ENCODE assay signal across 21 mouse cellular contexts in genomic region chr8:110486020-110486419, GRCm38 (mm10).
DNase-seq lines count a peak whose midpoint lies in the region; ATAC-seq and TF ChIP-seq lines count a peak whose summit lies in the region.
"Had no signal": no experiment of that assay in that cellular context is flagged by ENCODE, and none has a peak within 500 bp of the region (broad histone marks: within the 10 kb centered on the region; RNA-seq: fewer than 3 reads in every experiment).

No protein-coding gene starts in this region.

- no peak for TF ChIP-seq EP300 in lung, postnatal 0 days (IDR thresholded peaks at IDR 0.05)

- H3K9me3 ChIP-seq in lung, postnatal 0 days (ENCODE audit: low read length): no peaks in the 10 kb centered on the region
- no peaks in the 10 kb centered on the region for H3K9me3 ChIP-seq in ES-E14 (ENCODE audit: control insufficient read depth, insufficient read depth, low read depth, low read length)
- H3K9me3 ChIP-seq: embryonic facial prominence, embryonic 13.5 days; forebrain, embryonic 15.5 days had no signal

- 61% methylated on average over 13 of the region's 13 CpGs for WGBS in lung, postnatal 0 days
- WGBS in lung, adult 2 months: 60% methylated on average over 13 of the region's 13 CpGs

- no peaks in the 10 kb centered on the region for H3K36me3 ChIP-seq in lung, postnatal 0 days (ENCODE audit: insufficient read depth, low read length)
- no peaks in the 10 kb centered on the region for H3K36me3 ChIP-seq in ES-E14 (ENCODE audit: control insufficient read depth, insufficient read depth, low read length, poor library complexity, severe bottlenecking)
- H3K36me3 ChIP-seq: embryonic facial prominence, embryonic 13.5 days; forebrain, embryonic 15.5 days; heart, embryonic 13.5 days had no signal

- no peak for TF ChIP-seq POLR2A in lung, adult 2 months (IDR thresholded peaks at IDR 0.05; ENCODE audit: borderline replicate concordance, extremely low read depth, low read depth, low read length)

- H3K4me1 ChIP-seq in lung, postnatal 0 days (ENCODE audit: insufficient read depth, low read depth, low read length): no peaks in the 10 kb centered on the region
- no peaks in the 10 kb centered on the region for H3K4me1 ChIP-seq in lung, adult 2 months (ENCODE audit: control insufficient read depth, insufficient read depth, low read length)
- no peaks in the 10 kb centered on the region; a peak in 1 of 4 replicates for H3K4me1 ChIP-seq in ES-E14 (ENCODE audit: control insufficient read depth in 2 of 2, insufficient read depth in 2 of 2, low read length in 2 of 2, poor library complexity in 1 of 2)
- H3K4me1 ChIP-seq: heart, embryonic 13.5 days had no signal

- no peak overlapping the region for H3K4me3 ChIP-seq in lung, postnatal 0 days (ENCODE audit: low read depth, low read length)
- no peak overlapping the region for H3K4me3 ChIP-seq in lung, adult 2 months (replicated peaks; ENCODE audit: extremely low read depth, low read depth, low read length)
- H3K4me3 ChIP-seq in ES-E14 (ENCODE audit: insufficient read depth in 1 of 2, low read depth in 1 of 2, low read length in 2 of 2, poor library complexity in 1 of 2, severe bottlenecking in 1 of 2): 0 out of 4 replicates have a peak overlapping the region, but pooled peaks have one; percentile 20 to 23
- H3K4me3 ChIP-seq: embryonic facial prominence, embryonic 13.5 days; forebrain, embryonic 15.5 days; heart, embryonic 13.5 days had no signal

- H3K27ac ChIP-seq in lung, postnatal 0 days (ENCODE audit: low read length): no peak overlapping the region
- no peak overlapping the region for H3K27ac ChIP-seq in ES-E14 (ENCODE audit: insufficient read depth, low read depth, low read length, poor library complexity, severe bottlenecking)
- H3K27ac ChIP-seq: embryonic facial prominence, embryonic 13.5 days; forebrain, embryonic 15.5 days; heart, embryonic 13.5 days had no signal

- no peaks in the 10 kb centered on the region for H3K27me3 ChIP-seq in lung, postnatal 0 days (replicated peaks; ENCODE audit: insufficient read depth, low read length)
- H3K27me3 ChIP-seq: forebrain, embryonic 15.5 days; heart, embryonic 13.5 days had no signal

- in situ Hi-C loops in ES-E14 (cut with MboI; ENCODE audit: low sequenced_read_pairs in 2 of 2, unreplicated experiment in 2 of 2): loop anchor here in 1 of 2 experiments (5.0 kb wide), 1 partner anchor 61 kb away; no protein-coding TSS in a partner anchor

- TF ChIP-seq CTCF in lung, postnatal 0 days (IDR thresholded peaks at IDR 0.05): no peak
- TF ChIP-seq CTCF in lung, adult 2 months (IDR thresholded peaks at IDR 0.05; ENCODE audit: insufficient read depth, low read length): no peak

- ATAC-seq in lung, postnatal 0 days: peak; percentile 38
- ATAC-seq: activated CD4-positive, CD25-positive, alpha-beta regulatory T cell, adult 4 months; CD4-positive, CD25-positive, alpha-beta regulatory T cell, adult 4 months; forebrain, embryonic 15.5 days; hindbrain, embryonic 16.5 days; inflammation-experienced regulatory T-cells, adult 6 months; Patski had no signal

- H3K9ac ChIP-seq in lung, postnatal 0 days (replicated peaks; ENCODE audit: low read depth): no peak overlapping the region
- no peak overlapping the region for H3K9ac ChIP-seq in ES-E14 (ENCODE audit: insufficient read depth, low read depth, low read length, poor library complexity, severe bottlenecking)
- H3K9ac ChIP-seq: embryonic facial prominence, embryonic 13.5 days; forebrain, embryonic 15.5 days; heart, embryonic 13.5 days had no signal

- DNase-seq in gastrocnemius, postnatal 10 days: peak; percentile 29
- DNase-seq in gastrocnemius, postnatal 36 days: no peak
- DNase-seq in lung, postnatal 0 days (ENCODE audit: low spot score): peak; percentile 23
- no peak for DNase-seq in lung, adult 2 months
- no peak for DNase-seq in ES-E14 (ENCODE audit: low read depth, low spot score)
- DNase-seq in left cerebral cortex, adult 11 months (ENCODE audit: low spot score): no peak
- DNase-seq: adrenal gland, postnatal 14 days; cerebellum, adult 11-12 months; cerebellum, adult 9-10 months; cerebellum, postnatal 25 days; gastrocnemius, postnatal 25 days; heart, adult 11 months; heart, postnatal 36 days had no signal

- no peak overlapping the region for H3K4me2 ChIP-seq in lung, postnatal 0 days (replicated peaks; ENCODE audit: low read depth, low read length)
- H3K4me2 ChIP-seq: embryonic facial prominence, embryonic 13.5 days; forebrain, embryonic 15.5 days; heart, embryonic 13.5 days had no signal

- intact Hi-C loops in gastrocnemius, postnatal 36 days (cut with DNase I): no loop called here

TF ChIP-seq in ES-E14, 5 proteins besides CTCF, POLR2A, EP300 and RAD21:
- no peak for TF ChIP-seq ZC3H11A (IDR thresholded peaks at IDR 0.05; ENCODE audit: borderline replicate concordance, low read depth, low read length)
- no peak for TF ChIP-seq CHD2 (IDR thresholded peaks at IDR 0.05; ENCODE audit: low read depth, low read length)
- TF ChIP-seq MAFK (IDR thresholded peaks at IDR 0.05; ENCODE audit: insufficient read depth, low read depth, low read length): no peak
- no peak for TF ChIP-seq HCFC1 (IDR thresholded peaks at IDR 0.05; ENCODE audit: borderline replicate concordance, insufficient read depth, low read length)
- TF ChIP-seq ZNF384 (IDR thresholded peaks at IDR 0.05; ENCODE audit: low read depth, low read length): no peak
TF ChIP-seq in ES-E14: peak in this region for 0.

Comparison
In these comparisons a context has a peak if more than half of its experiments do, and no peak if none do; other contexts are left out.
1. DNase-seq: peak in gastrocnemius, postnatal 10 days (single experiment) and lung, postnatal 0 days (single experiment); none in gastrocnemius, postnatal 36 days (0 of 2), lung, adult 2 months (single experiment), ES-E14 (single experiment) and left cerebral cortex, adult 11 months (single experiment).
2. H3K4me3 ChIP-seq: peak in ES-E14 (2 of 2); none in lung, postnatal 0 days (single experiment) and lung, adult 2 months (single experiment).